Mouse (Mus musculus) cortical plate, adult 2 months (tissue): ENCODE measurements around the gene Hoxa10. TPM values are rescaled to one million over a fixed set of nuclear protein-coding genes. Genes with fewer than 3 reads are reported as not detected.

ENCODE experiments used
- H3K27ac ChIP-seq: fragments of 200-500 bp; 2 replicates; pipeline ENCODE4 v1.5.1; 2012; ENCODE audit warnings: low read length, control low read depth, inconsistent platforms; ENCODE audit not compliant: insufficient read depth
- H3K4me1 ChIP-seq: fragments of 200-500 bp; 2 replicates; pipeline ENCODE4 v1.6.1; 2011; ENCODE audit warnings: low read length; ENCODE audit not compliant: control insufficient read depth, insufficient read depth
- H3K4me3 ChIP-seq: fragments of 200-500 bp; 2 replicates; pipeline ENCODE4 v1.5.1; 2011; ENCODE audit warnings: mild to moderate bottlenecking, low read length, control low read depth; ENCODE audit not compliant: insufficient read depth
- CTCF ChIP-seq: fragments of 200-500 bp; IDR thresholded peaks from 2 replicates; pipeline ENCODE4 v1.5.1; 2011; ENCODE audit warnings: mild to moderate bottlenecking, control low read depth, low read length; ENCODE audit not compliant: insufficient read depth; ENCODE audit errors: extremely low read depth
- POLR2A ChIP-seq: fragments of 200-500 bp; IDR thresholded peaks from 2 replicates; pipeline ENCODE4 v1.6.1; 2011; ENCODE audit warnings: mild to moderate bottlenecking, low read length, control low read depth; ENCODE audit not compliant: insufficient read depth; ENCODE audit errors: extremely low read depth
- polyA plus RNA-seq: library from polyadenylated mRNA; depleted of rRNA; stranded (reverse); fragments of >200 nt; gene quantifications from 2 replicates; pipeline ENCODE4 v1.2.3, GENCODE M21; 2012

Gene Hoxa10
- polyA plus RNA-seq, 1 experiment: not detected

- H3K4me3 ChIP-seq: no peak overlapping the region
- TF ChIP-seq CTCF: no peak
- TF ChIP-seq POLR2A: no peak
- no peaks in the 10 kb centered on the region for H3K4me1 ChIP-seq
- H3K27ac ChIP-seq: no peak overlapping the region
Observed at GRCm38 (mm10) chr6:52196811-52197210, 43.8 kb downstream of the Hoxa10 start.

GRCm38 (mm10) chr6:52194690-52195089 is 46.0 kb downstream of the Hoxa10 start:
- TF ChIP-seq POLR2A (no peak), CTCF (no peak)
- Histone ChIP-seq H3K27ac (no peak overlapping the region), H3K4me3 (no peak overlapping the region), H3K4me1 (no peaks in the 10 kb centered on the region)

GRCm38 (mm10) chr6:52191860-52192550 is 48.6 kb downstream of the Hoxa10 start:
- Histone ChIP-seq H3K4me3 (no peak overlapping the region), H3K4me1 (no peaks in the 10 kb centered on the region), H3K27ac (no peak overlapping the region)
- no peak for TF ChIP-seq CTCF
- no peak for TF ChIP-seq POLR2A

- Histone ChIP-seq H3K27ac (no peak within 1 kb of the TSS), H3K4me3 (no peak within 1 kb of the TSS), H3K4me1 (no peaks in the 10 kb centered on the region)
- TF ChIP-seq CTCF (no peak), POLR2A (no peak)
Observed at GRCm38 (mm10) chr6:52190906-52191810, 49.5 kb downstream of the Hoxa10 start, which contains the start of gene Hoxa4. Gene Hoxa4, minus strand, starts transcription at chr6:52191753.

GRCm38 (mm10) chr6:52190410-52190809 is 50.2 kb downstream of the Hoxa10 start:
- TF ChIP-seq CTCF (no peak), POLR2A (no peak)
- no peak overlapping the region for H3K4me3 ChIP-seq
- H3K27ac ChIP-seq: no peak overlapping the region
- H3K4me1 ChIP-seq: no peaks in the 10 kb centered on the region

GRCm38 (mm10) chr6:52189909-52190308 is 50.7 kb downstream of the Hoxa10 start:
- no peak for TF ChIP-seq CTCF
- no peak for TF ChIP-seq POLR2A
- H3K27ac ChIP-seq: no peak overlapping the region
- no peak overlapping the region for H3K4me3 ChIP-seq
- H3K4me1 ChIP-seq: no peaks in the 10 kb centered on the region

GRCm38 (mm10) chr6:52189172-52189591 is 51.5 kb downstream of the Hoxa10 start:
- Histone ChIP-seq H3K4me3 (no peak overlapping the region), H3K4me1 (no peaks in the 10 kb centered on the region), H3K27ac (no peak overlapping the region)

GRCm38 (mm10) chr6:52186500-52186899 is 54.2 kb downstream of the Hoxa10 start:
- no peak for TF ChIP-seq CTCF
- no peak for TF ChIP-seq POLR2A
- no peaks in the 10 kb centered on the region for H3K4me1 ChIP-seq
- H3K27ac ChIP-seq: no peak overlapping the region
- no peak overlapping the region for H3K4me3 ChIP-seq

More at GRCm38 (mm10) chr6:52189172-52189591, 51.5 kb downstream of the Hoxa10 start:
- TF ChIP-seq POLR2A (no peak), CTCF (no peak)

GRCm38 (mm10) chr6:52185834-52186233 is 54.8 kb downstream of the Hoxa10 start:
- TF ChIP-seq CTCF (no peak), POLR2A (no peak)
- no peak overlapping the region for H3K27ac ChIP-seq
- H3K4me3 ChIP-seq: no peak overlapping the region
- no peaks in the 10 kb centered on the region for H3K4me1 ChIP-seq
